Mouse (Mus musculus): Measurements from ENCODE around the gene Gm525. TPM values are rescaled to one million over a fixed set of nuclear protein-coding genes. Genes with fewer than 3 reads are reported as not detected.
"Not testable (repeated sequence)": the region's sequence is repeated elsewhere in the genome, so short reads cannot be mapped to it uniquely, and the experiment has no call there.

The Gm525 gene
- polyA plus RNA-seq, 1 experiment from 2014 or later: not detected

GRCm38 (mm10) chr11:89041073-89041472, 32.6 kb upstream of the Gm525 start:
- H3K36me3 ChIP-seq: peaks cover 62% of the 10 kb centered on the region
- H3K27me3 ChIP-seq (replicated peaks); H3K4me1 ChIP-seq (replicated peaks); H3K4me2 ChIP-seq; H3K4me3 ChIP-seq; H3K9ac ChIP-seq; ATAC-seq (ENCODE audit: insufficient number of reproducible peaks, low FRiP score); H3K27ac ChIP-seq (ENCODE audit: poor library complexity, severe bottlenecking); H3K9me3 ChIP-seq (replicated peaks): not testable (repeated sequence)
- WGBS: 84% methylated on average over 6 of the region's 7 CpGs

GRCm38 (mm10) chr11:89043046-89043445, 30.6 kb upstream of the Gm525 start:
- no peaks in the 10 kb centered on the region for H3K4me1 ChIP-seq (replicated peaks)
- H3K9me3 ChIP-seq (replicated peaks): peaks cover 8% of the 10 kb centered on the region
- peaks cover 78% of the 10 kb centered on the region for H3K36me3 ChIP-seq
- H3K4me3 ChIP-seq: no peak overlapping the region
- ATAC-seq (ENCODE audit: insufficient number of reproducible peaks, low FRiP score): no peak
- no peak overlapping the region for H3K9ac ChIP-seq
- no peak overlapping the region for H3K4me2 ChIP-seq
- 91% methylated on average over 7 of the region's 7 CpGs for WGBS
- H3K27ac ChIP-seq (ENCODE audit: poor library complexity, severe bottlenecking): no peak overlapping the region
- H3K27me3 ChIP-seq (replicated peaks): no peaks in the 10 kb centered on the region

- not testable (repeated sequence) for H3K4me1 ChIP-seq (replicated peaks); H3K4me2 ChIP-seq; H3K4me3 ChIP-seq; ATAC-seq (ENCODE audit: insufficient number of reproducible peaks, low FRiP score); H3K9ac ChIP-seq; H3K9me3 ChIP-seq (replicated peaks); H3K27me3 ChIP-seq (replicated peaks); H3K27ac ChIP-seq (ENCODE audit: poor library complexity, severe bottlenecking)
- WGBS: 95% methylated on average over 3 of the region's 3 CpGs
- peaks cover 81% of the 10 kb centered on the region for H3K36me3 ChIP-seq
Observed at GRCm38 (mm10) chr11:89045501-89045900, 28.1 kb upstream of the Gm525 start.

GRCm38 (mm10) chr11:89046021-89046420, 27.6 kb upstream of the Gm525 start:
- Histone ChIP-seq H3K4me1 (replicated peaks) (no peaks in the 10 kb centered on the region), H3K4me3 (no peak overlapping the region), H3K36me3 (peaks cover 82% of the 10 kb centered on the region), H3K9me3 (replicated peaks) (peaks cover 8% of the 10 kb centered on the region), H3K27me3 (replicated peaks) (no peaks in the 10 kb centered on the region), H3K9ac (no peak overlapping the region), H3K4me2 (no peak overlapping the region), H3K27ac (ENCODE audit: poor library complexity, severe bottlenecking) (no peak overlapping the region)
- 86% methylated on average over 3 of the region's 3 CpGs for WGBS
- ATAC-seq (ENCODE audit: insufficient number of reproducible peaks, low FRiP score): no peak

- ATAC-seq (ENCODE audit: insufficient number of reproducible peaks, low FRiP score): no peak
- 76% methylated on average over 6 of the region's 6 CpGs for WGBS
- Histone ChIP-seq H3K27me3 (replicated peaks) (no peaks in the 10 kb centered on the region), H3K36me3 (peaks cover 46% of the 10 kb centered on the region), H3K9me3 (replicated peaks) (no peaks in the 10 kb centered on the region), H3K4me2 (no peak overlapping the region), H3K4me1 (replicated peaks) (peaks cover 13% of the 10 kb centered on the region), H3K27ac (ENCODE audit: poor library complexity, severe bottlenecking) (no peak overlapping the region), H3K4me3 (no peak overlapping the region), H3K9ac (no peak overlapping the region)
Observed at GRCm38 (mm10) chr11:89051767-89052166, 21.9 kb upstream of the Gm525 start.

GRCm38 (mm10) chr11:89055931-89056690, 17.5 kb upstream of the Gm525 start:
- Histone ChIP-seq H3K27ac (ENCODE audit: poor library complexity, severe bottlenecking) (peak overlapping the region; percentile 89), H3K9ac (peak overlapping the region; percentile 44; the same call in 1 of the 2 replicates), H3K4me2 (peak overlapping the region; percentile 50), H3K27me3 (replicated peaks) (no peaks in the 10 kb centered on the region), H3K36me3 (peaks cover 15% of the 10 kb centered on the region), H3K4me3 (0 out of 2 replicates have a peak overlapping the region, but pooled peaks have one; percentile 17), H3K9me3 (replicated peaks) (no peaks in the 10 kb centered on the region), H3K4me1 (replicated peaks) (peaks cover 28% of the 10 kb centered on the region)
- 42% methylated on average over 13 of the region's 13 CpGs for WGBS
- no peak for ATAC-seq (ENCODE audit: insufficient number of reproducible peaks, low FRiP score)

- Histone ChIP-seq H3K9me3 (replicated peaks) (no peaks in the 10 kb centered on the region), H3K36me3 (peaks cover 14% of the 10 kb centered on the region), H3K27me3 (replicated peaks) (no peaks in the 10 kb centered on the region), H3K4me2 (peak overlapping the region; percentile 93), H3K4me1 (replicated peaks) (peaks cover 28% of the 10 kb centered on the region), H3K9ac (peak overlapping the region; percentile 78; the same call in 1 of the 2 replicates), H3K4me3 (peak overlapping the region; percentile 78), H3K27ac (ENCODE audit: poor library complexity, severe bottlenecking) (no peak overlapping the region)
- ATAC-seq (ENCODE audit: insufficient number of reproducible peaks, low FRiP score): no peak
- 67% methylated on average over 11 of the region's 11 CpGs for WGBS
Observed at GRCm38 (mm10) chr11:89058515-89059270, 14.9 kb upstream of the Gm525 start.

- Histone ChIP-seq H3K36me3 (peaks cover 3% of the 10 kb centered on the region; the same call in 1 of the 2 replicates), H3K9ac (peak overlapping the region; percentile 78), H3K4me2 (peak overlapping the region; percentile 93), H3K27ac (ENCODE audit: poor library complexity, severe bottlenecking) (peak overlapping the region; percentile 63), H3K27me3 (replicated peaks) (no peaks in the 10 kb centered on the region), H3K4me3 (peak overlapping the region; percentile 78), H3K4me1 (replicated peaks) (peaks cover 28% of the 10 kb centered on the region), H3K9me3 (replicated peaks) (no peaks in the 10 kb centered on the region)
- under 1% methylated on average over 33 of the region's 33 CpGs for WGBS
- ATAC-seq (ENCODE audit: insufficient number of reproducible peaks, low FRiP score): peak; percentile 65
Observed at GRCm38 (mm10) chr11:89059919-89060422, 13.7 kb upstream of the Gm525 start.

GRCm38 (mm10) chr11:89060423-89061089, 13.1 kb upstream of the Gm525 start:
- Histone ChIP-seq H3K4me1 (replicated peaks) (peaks cover 25% of the 10 kb centered on the region), H3K4me3 (peak overlapping the region; percentile 78), H3K36me3 (peaks cover 3% of the 10 kb centered on the region; the same call in 1 of the 2 replicates), H3K27me3 (replicated peaks) (no peaks in the 10 kb centered on the region), H3K9me3 (replicated peaks) (no peaks in the 10 kb centered on the region), H3K4me2 (peak overlapping the region; percentile 93), H3K27ac (ENCODE audit: poor library complexity, severe bottlenecking) (peak overlapping the region; percentile 63), H3K9ac (peak overlapping the region; percentile 78)
- under 1% methylated on average over 61 of the region's 63 CpGs for WGBS
- ATAC-seq (ENCODE audit: insufficient number of reproducible peaks, low FRiP score): peak; percentile 94

- Histone ChIP-seq H3K9me3 (replicated peaks) (no peaks in the 10 kb centered on the region), H3K4me3 (no peak overlapping the region), H3K4me2 (no peak overlapping the region), H3K27me3 (replicated peaks) (no peaks in the 10 kb centered on the region), H3K9ac (no peak overlapping the region), H3K36me3 (peaks cover 3% of the 10 kb centered on the region; the same call in 1 of the 2 replicates), H3K27ac (ENCODE audit: poor library complexity, severe bottlenecking) (no peak overlapping the region), H3K4me1 (replicated peaks) (peaks cover 19% of the 10 kb centered on the region)
- no peak for ATAC-seq (ENCODE audit: insufficient number of reproducible peaks, low FRiP score)
- WGBS: 82% methylated on average over 7 of the region's 7 CpGs
Observed at GRCm38 (mm10) chr11:89061362-89061761, 12.3 kb upstream of the Gm525 start.

GRCm38 (mm10) chr11:89064312-89064711, 9.3 kb upstream of the Gm525 start:
- WGBS: 68% methylated on average over 6 of the region's 6 CpGs
- Histone ChIP-seq H3K4me3 (no peak overlapping the region), H3K9me3 (replicated peaks) (no peaks in the 10 kb centered on the region), H3K4me2 (no peak overlapping the region), H3K9ac (no peak overlapping the region), H3K36me3 (no peaks in the 10 kb centered on the region), H3K27me3 (replicated peaks) (no peaks in the 10 kb centered on the region), H3K27ac (ENCODE audit: poor library complexity, severe bottlenecking) (no peak overlapping the region), H3K4me1 (replicated peaks) (peaks cover 17% of the 10 kb centered on the region)
- ATAC-seq (ENCODE audit: insufficient number of reproducible peaks, low FRiP score): no peak
